Mouse (Mus musculus) cerebellum, adult 9-11 months (tissue): ENCODE data around the gene Mrtfa.

Experiments used
- DNase-seq: peaks from one replicate; pipeline ENCODE4 v3.0.0; 2022

Mrtfa gene

GRCm38 (mm10) chr15:81062175-81062588 lies 128.4 kb downstream of the Mrtfa start:
- DNase-seq, result no peak

- DNase-seq, result no peak
These were observed 129.6 kb downstream of the Mrtfa start for GRCm38 (mm10) chr15:81060975-81061374.

GRCm38 (mm10) chr15:81057736-81058135 lies 132.8 kb downstream of the Mrtfa start:
- no peak for DNase-seq

DNA sequence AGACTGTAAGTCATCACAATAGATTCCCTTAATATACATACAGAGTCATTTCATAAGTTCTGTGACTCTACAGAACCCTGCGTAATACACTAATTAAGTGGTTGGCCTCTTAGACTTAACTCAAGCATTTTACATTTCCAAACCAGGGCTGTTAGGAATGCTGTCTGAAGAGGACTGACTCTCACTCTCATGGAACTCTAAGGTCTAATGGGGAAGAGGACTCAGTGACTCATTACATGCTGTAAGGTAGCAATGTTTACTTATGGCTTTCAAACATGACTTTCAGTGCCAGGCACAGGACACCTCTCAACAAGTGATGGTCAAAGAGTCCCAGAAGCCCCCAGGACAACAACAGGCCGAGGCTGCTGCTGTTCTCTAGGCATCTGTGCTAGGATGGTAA lies 135.1 kb downstream of the Mrtfa start:
- DNase-seq, result no peak

DNA sequence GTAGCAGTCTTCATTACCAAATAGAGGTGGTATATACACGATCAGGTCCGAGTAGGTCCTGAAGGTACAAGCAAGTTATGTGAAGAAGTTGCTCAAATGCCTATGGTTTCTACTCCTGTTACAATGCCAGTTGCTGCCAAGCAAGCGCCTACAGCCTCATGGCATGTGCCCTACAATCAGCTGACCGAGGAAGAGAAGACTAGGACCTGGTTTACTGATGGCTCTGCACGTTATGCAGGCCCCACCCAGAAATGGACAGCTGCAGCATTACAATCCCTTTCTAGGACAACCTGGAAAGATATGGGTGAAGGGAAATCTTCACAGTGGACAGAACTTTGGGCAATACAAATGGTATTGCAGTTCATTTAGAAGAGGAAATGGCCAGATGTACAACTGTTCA lies 138.1 kb downstream of the Mrtfa start:
- DNase-seq, result no peak

GRCm38 (mm10) chr15:81050488-81050887 lies 140.1 kb downstream of the Mrtfa start:
- no peak for DNase-seq

DNA sequence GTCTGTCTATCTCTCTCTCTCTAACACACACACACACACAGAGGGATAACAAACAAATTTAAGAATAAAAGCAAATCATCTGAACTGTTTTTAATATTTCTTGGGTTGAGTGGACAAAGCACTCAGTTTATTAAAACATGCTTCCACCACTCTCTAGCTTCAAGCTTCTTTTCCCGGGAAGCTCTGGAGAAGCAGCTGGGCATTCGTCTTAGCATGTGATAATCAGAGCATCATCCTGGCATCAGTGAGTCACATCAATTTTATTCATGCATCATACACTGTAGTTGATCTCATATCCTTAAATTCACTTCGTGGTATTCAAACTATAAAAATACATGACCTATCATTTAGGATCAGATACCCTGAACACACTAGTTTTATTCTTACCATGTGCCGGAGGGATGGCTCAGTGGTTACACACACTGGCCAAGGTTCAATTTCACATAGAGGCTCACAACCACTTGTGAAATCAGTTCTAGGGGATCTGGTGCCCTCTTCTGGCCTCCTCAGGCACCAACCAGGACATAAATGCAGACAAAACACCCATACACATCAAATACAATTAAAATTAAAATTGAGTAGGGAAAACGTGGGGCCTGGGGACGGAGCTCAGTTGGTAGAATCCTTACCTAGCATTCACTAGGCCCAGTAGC lies 141.0 kb downstream of the Mrtfa start:
- no peak for DNase-seq

- no peak for DNase-seq
These were observed 143.1 kb downstream of the Mrtfa start for GRCm38 (mm10) chr15:81047497-81047896.

GRCm38 (mm10) chr15:81046061-81046460 lies 144.5 kb downstream of the Mrtfa start:
- no peak for DNase-seq

GRCm38 (mm10) chr15:81045336-81045735 lies 145.2 kb downstream of the Mrtfa start:
- no peak for DNase-seq

GRCm38 (mm10) chr15:81044446-81044845 lies 146.1 kb downstream of the Mrtfa start:
- DNase-seq, result no peak

DNA sequence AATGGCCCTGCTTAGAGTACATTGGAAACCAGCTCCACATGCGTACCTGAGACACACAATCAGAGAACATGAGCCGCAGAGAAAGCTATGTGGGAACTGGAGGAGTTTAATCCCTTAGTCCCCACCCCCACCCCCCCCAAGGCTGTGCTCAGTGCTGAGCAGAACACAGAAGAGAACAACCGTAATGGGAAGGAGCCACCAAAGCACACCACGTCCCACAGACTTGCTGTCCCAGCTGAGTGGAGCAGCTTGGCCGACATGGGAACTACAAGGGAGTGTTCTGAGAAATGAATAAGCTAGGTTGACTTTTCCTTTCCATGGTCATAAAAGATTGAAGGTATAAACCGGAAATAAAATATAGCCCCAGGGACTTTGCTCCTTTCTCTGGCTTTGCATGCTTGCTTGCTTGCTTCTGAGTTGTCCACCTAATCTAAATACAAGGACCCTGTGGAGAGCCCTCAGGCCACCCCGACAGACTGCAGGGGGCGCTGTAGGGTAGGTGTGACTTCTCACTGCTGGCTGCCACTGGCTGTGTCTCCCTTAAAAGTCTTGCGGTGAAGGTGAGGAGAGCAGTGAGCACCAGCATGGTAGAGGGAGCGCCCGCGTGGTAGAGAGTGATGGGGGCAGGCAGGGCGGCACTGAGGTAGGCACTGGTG lies 148.2 kb downstream of the Mrtfa start:
- no peak for DNase-seq

DNA sequence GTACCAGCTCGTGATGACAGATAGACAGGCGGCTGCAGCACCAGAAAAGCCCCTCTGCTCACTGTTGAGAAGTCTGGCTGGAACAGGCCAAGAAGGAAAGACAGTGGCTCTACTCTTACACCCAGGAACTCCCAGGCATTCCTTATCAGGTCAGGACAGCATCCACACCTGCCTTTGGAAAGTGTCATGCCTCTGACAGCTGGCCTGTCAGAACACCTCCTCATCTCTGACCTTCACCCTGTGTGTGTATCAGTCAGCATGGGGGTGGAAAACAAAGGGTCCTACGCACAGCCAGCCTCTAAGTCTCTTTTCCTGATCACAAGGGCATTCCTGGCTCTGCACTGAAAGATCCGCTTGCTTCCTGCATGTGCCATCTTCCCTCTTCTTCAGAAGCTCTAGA lies 148.8 kb downstream of the Mrtfa start:
- no peak for DNase-seq

DNA sequence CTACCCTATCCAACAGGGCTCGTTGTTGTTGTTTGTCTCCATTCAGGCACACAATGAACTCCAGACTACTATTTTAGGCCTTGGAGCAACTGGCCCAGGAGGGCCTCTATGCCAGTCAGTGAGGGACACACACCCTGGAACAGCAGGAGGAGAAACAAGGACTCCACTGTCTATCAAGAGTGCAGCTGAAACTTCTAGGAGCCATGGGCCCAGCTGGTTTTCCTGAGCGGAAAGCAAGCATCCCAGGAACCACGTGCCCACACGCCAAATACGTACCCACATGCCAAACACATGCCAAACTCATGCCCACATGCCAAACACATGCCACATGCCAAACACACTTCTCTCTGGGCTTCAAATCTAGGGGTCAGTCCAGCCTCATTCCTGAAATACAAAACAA lies 152.1 kb downstream of the Mrtfa start:
- DNase-seq, result no peak

DNA sequence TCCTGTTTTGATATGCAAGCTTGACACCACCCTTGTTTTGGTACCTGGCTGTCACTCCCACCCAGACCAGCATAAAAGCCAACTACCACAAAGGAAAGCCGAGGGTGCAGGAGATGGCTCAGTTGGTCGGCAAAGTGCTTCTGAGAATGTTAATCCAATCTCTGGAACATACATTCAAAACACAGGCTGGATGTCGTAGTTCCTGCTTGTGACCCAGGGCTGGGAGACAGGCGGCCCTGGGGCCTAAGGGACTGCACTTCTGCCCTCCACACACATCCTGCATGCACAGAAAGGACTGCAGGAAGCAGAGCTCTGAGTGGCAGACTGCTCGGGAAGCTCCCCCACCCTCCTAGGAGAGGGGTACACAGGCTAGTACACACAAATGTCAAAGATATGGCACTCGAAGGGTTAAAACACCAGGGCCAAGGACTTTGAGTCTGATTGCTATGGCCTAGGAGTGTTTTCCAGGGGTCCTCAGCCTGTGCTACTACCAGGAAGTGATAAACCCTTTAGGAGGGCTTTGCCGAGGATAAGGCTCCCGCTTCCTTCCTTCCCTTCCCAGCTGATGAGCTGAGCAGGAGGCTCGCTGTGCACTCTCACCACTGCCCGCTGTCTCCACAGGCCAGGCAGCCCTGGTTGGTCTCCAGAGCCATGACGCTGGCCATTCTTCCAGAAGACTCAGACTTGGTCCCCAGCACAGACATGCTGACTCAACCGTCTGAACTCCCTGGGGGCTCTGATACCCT lies 155.0 kb downstream of the Mrtfa start:
- no peak for DNase-seq

DNA sequence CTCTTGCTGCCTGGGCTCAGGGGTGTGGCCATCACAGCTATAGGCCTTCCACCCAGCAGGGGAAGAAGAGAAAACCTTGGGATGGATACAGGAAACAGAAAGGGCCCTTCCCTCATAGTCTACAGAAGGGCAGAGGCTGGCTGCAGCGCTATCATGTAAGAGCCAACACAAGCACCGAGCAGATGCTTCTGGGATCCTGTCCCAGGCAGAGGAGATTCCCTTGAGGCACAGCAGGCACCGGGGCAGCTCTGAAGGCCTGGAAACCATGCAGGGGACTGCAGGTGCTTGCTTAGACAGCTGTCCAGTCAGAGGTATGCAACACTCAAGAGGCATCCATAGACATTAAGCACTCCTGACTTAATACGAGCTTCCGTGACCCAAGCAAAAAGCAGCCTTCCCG lies 156.4 kb downstream of the Mrtfa start:
- no peak for DNase-seq

DNA sequence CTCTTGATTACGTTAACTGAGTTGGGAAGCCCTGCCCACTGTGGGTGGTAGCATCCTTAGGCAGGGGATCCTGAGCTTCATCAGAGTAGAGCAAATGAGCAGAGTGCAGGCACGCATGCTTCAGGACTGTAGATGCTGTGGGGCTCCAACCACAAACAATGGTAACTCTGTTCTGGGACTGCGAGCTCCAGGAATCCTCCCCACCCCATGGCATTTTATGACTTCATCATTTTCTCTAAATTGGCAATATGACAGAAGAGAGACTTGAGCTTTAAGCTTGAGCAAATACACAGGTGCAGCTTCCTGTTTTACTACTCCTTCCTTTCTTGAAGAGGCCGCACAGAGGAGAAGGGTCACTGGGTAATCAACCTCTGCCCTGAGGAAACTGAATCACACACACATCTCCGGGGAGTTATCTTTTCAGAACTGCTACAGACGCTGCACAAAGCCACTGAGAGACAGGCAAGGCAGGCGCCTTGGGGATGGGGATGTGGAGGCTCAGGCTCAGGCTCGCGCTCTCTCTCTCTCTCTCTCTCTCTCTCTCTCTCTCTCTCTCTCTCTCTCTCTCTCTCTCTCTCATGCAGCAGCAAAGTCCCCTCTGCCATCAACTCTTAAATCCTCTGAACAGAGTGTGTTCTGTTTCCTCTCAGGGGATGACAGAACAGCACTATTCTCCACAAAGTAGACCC lies 157.5 kb downstream of the Mrtfa start:
- no peak for DNase-seq

- DNase-seq, result no peak
These were observed 158.9 kb downstream of the Mrtfa start for GRCm38 (mm10) chr15:81031611-81032010.

DNA sequence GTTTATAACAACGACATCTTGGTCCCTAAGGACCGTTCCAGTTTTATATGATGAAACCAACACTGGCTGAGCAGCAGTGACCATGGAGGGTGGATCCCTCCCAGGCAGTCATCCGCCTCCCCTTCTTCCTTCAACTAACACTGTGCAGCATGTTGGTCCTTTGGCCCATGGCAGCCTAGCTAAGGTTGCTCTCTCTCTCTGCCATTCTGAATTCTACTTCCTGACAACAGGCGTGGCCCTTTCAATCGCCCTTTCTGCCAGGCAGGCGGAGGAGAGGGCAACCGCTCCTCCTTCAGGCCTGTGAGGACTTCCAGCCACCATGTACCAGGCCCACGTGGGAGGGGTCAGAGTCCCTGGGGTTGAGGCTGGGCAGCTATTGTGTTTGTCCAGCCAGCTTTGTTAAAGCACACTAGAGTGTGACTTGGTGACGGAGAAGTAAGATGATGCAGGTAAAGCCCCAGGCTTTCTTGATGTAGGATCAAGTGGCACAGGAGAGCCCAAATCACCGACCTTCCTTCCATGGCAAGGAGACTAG lies 159.6 kb downstream of the Mrtfa start:
- no peak for DNase-seq

DNA sequence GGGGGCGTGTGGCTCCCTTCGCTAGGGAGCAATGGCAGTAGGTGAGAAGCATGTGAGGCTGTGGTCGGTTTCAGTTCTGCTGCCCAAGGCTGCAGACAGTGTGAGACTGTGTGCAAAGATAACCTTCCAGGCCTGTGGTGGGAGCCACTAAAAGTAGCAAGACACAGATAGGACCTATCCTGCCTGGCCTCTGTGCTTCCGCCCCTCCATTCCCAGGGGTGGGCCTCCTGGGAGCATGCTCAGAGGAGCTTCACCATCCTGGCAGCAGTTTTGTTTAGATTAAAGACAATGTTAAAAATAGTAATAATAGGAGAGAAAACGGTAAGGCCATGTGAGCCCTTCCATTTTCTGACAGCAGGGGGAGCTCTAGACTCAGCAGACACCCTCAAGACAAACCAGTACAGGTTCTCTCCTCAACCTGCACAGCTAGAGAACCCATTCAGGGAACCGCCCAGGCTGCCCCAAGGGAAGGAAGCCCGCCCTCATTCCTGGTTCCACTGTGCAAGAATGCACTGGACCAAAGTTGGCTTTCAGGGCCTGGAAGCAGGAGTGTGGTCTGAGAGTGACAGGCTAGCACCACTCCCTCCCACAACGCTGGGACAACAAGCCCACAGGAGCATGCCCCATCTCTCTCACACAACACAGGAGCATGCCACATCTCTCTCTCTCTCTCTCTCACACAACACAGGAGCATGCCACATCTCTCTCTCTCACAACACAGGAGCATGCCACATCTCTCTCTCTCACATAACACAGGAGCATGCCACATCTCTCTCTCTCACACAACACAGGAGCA lies 163.0 kb downstream of the Mrtfa start:
- peak; percentile 68 for DNase-seq

DNA sequence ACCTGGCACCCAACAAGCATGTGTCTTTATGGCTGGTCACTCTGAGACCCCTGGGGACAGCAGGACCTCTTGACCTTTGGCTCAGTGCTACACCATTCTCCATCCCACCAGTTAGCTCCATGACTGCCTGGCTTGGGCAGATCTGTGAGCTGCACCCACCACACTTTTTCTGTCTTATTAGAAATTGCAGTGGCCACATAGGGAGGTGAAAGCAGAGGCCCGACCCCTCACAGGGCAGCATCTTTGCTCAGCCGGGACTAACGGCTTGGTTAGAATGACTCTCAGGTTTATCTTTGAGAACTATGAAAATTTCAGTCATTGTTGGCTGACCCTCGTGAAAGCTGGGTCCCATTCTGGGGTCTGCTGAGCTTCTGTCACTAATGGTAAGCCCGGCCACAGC lies 163.7 kb downstream of the Mrtfa start:
- DNase-seq, result no peak

DNA sequence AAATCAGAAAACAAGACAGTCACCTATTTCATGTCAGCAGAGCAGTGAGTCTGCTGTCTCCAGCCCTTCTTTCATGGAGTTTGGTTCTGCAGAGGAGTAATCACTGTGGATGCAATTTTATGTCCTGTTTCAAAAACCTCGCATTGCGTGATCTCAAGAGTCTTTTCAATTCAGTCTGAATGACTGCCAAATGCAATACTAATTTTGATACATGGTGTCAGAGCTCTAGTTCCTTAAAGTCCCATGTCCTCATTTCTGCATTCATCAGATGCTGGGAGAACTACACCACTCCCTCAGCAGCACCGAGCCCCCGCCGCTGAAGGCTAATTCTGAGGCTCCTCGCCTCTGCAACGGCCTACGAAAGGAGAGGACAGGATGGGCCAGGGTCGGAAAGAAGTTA lies 166.7 kb downstream of the Mrtfa start:
- no peak for DNase-seq
